Mouse (Mus musculus): ENCODE results near the gene Megf8. TPM values are rescaled to one million over a fixed set of nuclear protein-coding genes. Genes with fewer than 3 reads are reported as not detected.

The Megf8 gene
- polyA plus RNA-seq, 1 experiment from 2014 or later = 11.4 TPM

GRCm38 (mm10) chr7:25379551-25380351 lies 62.8 kb downstream of the Megf8 start:
- Histone ChIP-seq H3K4me3 (ENCODE audit: low read depth, low read length) (peak overlapping the region; percentile 32), H3K9ac (ENCODE audit: low read length) (peak overlapping the region; percentile 43), H3K4me1 (replicated peaks; ENCODE audit: control insufficient read depth, insufficient read depth, low read length) (peaks cover 7% of the 10 kb centered on the region), H3K9me3 (ENCODE audit: control insufficient read depth, low read length) (no peaks in the 10 kb centered on the region), H3K4me2 (ENCODE audit: low read length) (peak overlapping the region; percentile 71), H3K27me3 (replicated peaks; ENCODE audit: control insufficient read depth, insufficient read depth, low read length) (no peaks in the 10 kb centered on the region), H3K27ac (ENCODE audit: low read depth) (peak overlapping the region; percentile 12; the same call in 1 of the 2 replicates), H3K36me3 (ENCODE audit: control insufficient read depth, insufficient read depth, low read length) (peaks cover 35% of the 10 kb centered on the region)
- 4% methylated on average over 40 of the region's 42 CpGs for WGBS
- ATAC-seq (replicated peaks; ENCODE audit: low FRiP score, low TSS enrichment, low read depth) (peak; percentile 56), DNase-seq (ENCODE audit: low spot score) (peak; percentile 84)

DNA sequence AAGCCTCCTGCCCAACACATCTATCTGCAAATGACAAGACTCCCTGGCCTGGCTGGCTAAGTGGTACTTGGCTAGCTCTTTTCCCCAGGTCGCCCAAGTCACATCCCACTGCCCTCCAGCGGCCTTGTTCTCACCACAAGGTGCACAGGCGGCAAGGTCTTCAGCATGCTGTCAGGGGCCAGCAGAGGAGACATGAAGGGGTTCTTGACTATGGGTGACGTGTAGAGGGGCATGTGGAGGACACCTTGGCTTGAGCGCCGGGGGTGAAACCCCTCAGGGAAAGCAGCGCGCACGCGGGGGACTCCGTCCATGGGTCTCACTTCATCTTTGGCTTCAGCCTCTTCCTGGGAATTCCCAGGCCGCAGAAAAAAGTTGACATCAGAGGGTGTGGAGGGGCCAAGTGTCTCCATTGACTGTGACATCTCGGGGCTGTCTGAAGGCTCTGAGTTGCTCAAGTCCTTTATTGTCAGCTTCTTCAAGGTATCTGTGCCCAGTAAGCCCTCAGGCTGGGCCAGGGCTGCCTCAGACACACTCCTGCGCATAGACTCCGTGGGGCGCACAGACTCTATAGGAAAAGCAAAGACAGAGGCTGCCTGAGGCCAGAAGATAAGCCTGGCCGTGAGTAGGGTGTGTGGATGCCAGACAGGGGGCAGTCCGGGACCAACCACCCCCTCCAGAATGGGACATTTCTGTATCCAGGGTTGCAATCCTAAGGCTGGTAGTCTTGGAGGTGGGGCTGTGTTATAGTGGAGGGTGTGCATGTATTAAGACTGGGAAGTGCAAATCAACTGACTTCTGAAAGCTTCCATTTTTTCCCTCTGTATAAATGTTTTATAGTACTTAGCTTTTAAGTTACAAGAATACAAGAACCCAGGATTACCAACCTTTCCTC lies 63.7 kb downstream of the Megf8 start:
- no peak for DNase-seq (ENCODE audit: low spot score)
- Histone ChIP-seq H3K4me2 (ENCODE audit: low read length) (peak overlapping the region; percentile 71), H3K9me3 (ENCODE audit: control insufficient read depth, low read length) (no peaks in the 10 kb centered on the region), H3K27me3 (replicated peaks; ENCODE audit: control insufficient read depth, insufficient read depth, low read length) (no peaks in the 10 kb centered on the region), H3K36me3 (ENCODE audit: control insufficient read depth, insufficient read depth, low read length) (peaks cover 44% of the 10 kb centered on the region), H3K4me1 (replicated peaks; ENCODE audit: control insufficient read depth, insufficient read depth, low read length) (peaks cover 7% of the 10 kb centered on the region), H3K27ac (ENCODE audit: low read depth) (no peak overlapping the region), H3K4me3 (ENCODE audit: low read depth, low read length) (no peak overlapping the region), H3K9ac (ENCODE audit: low read length) (peak overlapping the region; percentile 43; the same call in 1 of the 2 replicates)
- WGBS = 67% methylated on average over 18 of the region's 18 CpGs
- no peak for ATAC-seq (replicated peaks; ENCODE audit: low FRiP score, low TSS enrichment, low read depth)

- no peak for DNase-seq (ENCODE audit: low spot score)
- Histone ChIP-seq H3K4me1 (replicated peaks; ENCODE audit: control insufficient read depth, insufficient read depth, low read length) (peaks cover 14% of the 10 kb centered on the region), H3K4me3 (ENCODE audit: low read depth, low read length) (no peak overlapping the region), H3K9ac (ENCODE audit: low read length) (no peak overlapping the region), H3K27me3 (replicated peaks; ENCODE audit: control insufficient read depth, insufficient read depth, low read length) (no peaks in the 10 kb centered on the region), H3K36me3 (ENCODE audit: control insufficient read depth, insufficient read depth, low read length) (peaks cover 46% of the 10 kb centered on the region), H3K9me3 (ENCODE audit: control insufficient read depth, low read length) (no peaks in the 10 kb centered on the region), H3K27ac (ENCODE audit: low read depth) (no peak overlapping the region), H3K4me2 (ENCODE audit: low read length) (no peak overlapping the region)
- no peak for ATAC-seq (replicated peaks; ENCODE audit: low FRiP score, low TSS enrichment, low read depth)
- 51% methylated on average over 3 of the region's 3 CpGs for WGBS
Measured at GRCm38 (mm10) chr7:25381284-25381680, 64.3 kb downstream of the Megf8 start.

DNA sequence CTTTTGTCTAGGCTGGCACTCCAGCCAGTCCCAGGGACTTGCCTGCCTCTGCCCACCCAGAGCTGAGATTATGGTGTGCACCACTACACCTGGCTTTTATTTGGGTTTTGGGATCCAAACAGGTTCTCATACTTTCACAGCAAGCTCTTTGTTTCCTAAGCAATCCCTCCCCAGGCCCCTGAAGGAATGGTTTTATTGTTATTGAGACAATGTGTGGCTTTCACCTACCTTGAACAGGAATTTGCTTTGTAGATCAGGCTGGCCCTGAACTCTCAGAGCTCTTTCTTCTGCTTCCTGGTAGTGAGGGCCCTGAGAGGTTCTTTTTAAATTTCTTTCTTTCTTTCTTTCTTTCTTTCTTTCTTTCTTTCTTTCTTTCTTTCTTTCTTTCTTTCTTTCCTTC lies 65.6 kb downstream of the Megf8 start:
- no peak overlapping the region for H3K9ac ChIP-seq (ENCODE audit: low read length)
- H3K9me3 ChIP-seq (ENCODE audit: control insufficient read depth, low read length) = no peaks in the 10 kb centered on the region
- no peak for ATAC-seq (replicated peaks; ENCODE audit: low FRiP score, low TSS enrichment, low read depth)
- no peak for DNase-seq (ENCODE audit: low spot score)
- H3K27ac ChIP-seq (ENCODE audit: low read depth) = no peak overlapping the region
- H3K4me3 ChIP-seq (ENCODE audit: low read depth, low read length) = no peak overlapping the region
- H3K4me2 ChIP-seq (ENCODE audit: low read length) = no peak overlapping the region
- peaks cover 53% of the 10 kb centered on the region for H3K36me3 ChIP-seq (ENCODE audit: control insufficient read depth, insufficient read depth, low read length)
- peaks cover 16% of the 10 kb centered on the region for H3K4me1 ChIP-seq (replicated peaks; ENCODE audit: control insufficient read depth, insufficient read depth, low read length)
- H3K27me3 ChIP-seq (replicated peaks; ENCODE audit: control insufficient read depth, insufficient read depth, low read length) = no peaks in the 10 kb centered on the region

GRCm38 (mm10) chr7:25383385-25383784 lies 66.4 kb downstream of the Megf8 start:
- no peak overlapping the region for H3K27ac ChIP-seq (ENCODE audit: low read depth)
- H3K36me3 ChIP-seq (ENCODE audit: control insufficient read depth, insufficient read depth, low read length) = peaks cover 62% of the 10 kb centered on the region
- DNase-seq (ENCODE audit: low spot score) (no peak), ATAC-seq (replicated peaks; ENCODE audit: low FRiP score, low TSS enrichment, low read depth) (no peak)
- H3K4me2 ChIP-seq (ENCODE audit: low read length) = no peak overlapping the region
- no peaks in the 10 kb centered on the region for H3K9me3 ChIP-seq (ENCODE audit: control insufficient read depth, low read length)
- no peak overlapping the region for H3K9ac ChIP-seq (ENCODE audit: low read length)
- no peak overlapping the region for H3K4me3 ChIP-seq (ENCODE audit: low read depth, low read length)
- H3K4me1 ChIP-seq (replicated peaks; ENCODE audit: control insufficient read depth, insufficient read depth, low read length) = peaks cover 16% of the 10 kb centered on the region
- no peaks in the 10 kb centered on the region for H3K27me3 ChIP-seq (replicated peaks; ENCODE audit: control insufficient read depth, insufficient read depth, low read length)
- whole genome bisulfite sequencing = 90% methylated on average over 7 of the region's 7 CpGs

DNA sequence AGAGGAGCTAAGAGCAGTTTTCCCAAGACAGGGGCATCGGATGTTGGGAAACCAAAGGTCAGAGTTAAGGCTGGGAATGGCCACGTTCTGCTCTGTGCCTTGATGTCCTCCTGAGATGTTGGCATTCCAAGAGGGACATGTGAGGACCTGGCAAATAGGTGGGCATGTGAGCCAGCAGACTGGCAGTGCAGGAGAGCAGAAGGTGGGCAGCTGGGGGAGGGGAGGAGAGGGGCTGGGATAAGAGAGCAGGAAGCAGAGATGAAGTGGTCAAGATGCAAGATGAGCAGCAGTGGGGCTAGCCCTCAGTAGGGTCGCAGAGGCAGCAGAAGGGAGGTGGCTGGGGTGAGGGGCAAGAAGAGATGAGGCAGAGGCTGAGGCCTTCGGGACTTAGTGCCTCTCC lies 66.9 kb downstream of the Megf8 start:
- H3K27ac ChIP-seq (ENCODE audit: low read depth) = no peak overlapping the region
- ATAC-seq (replicated peaks; ENCODE audit: low FRiP score, low TSS enrichment, low read depth) (no peak), DNase-seq (ENCODE audit: low spot score) (no peak)
- peaks cover 16% of the 10 kb centered on the region for H3K4me1 ChIP-seq (replicated peaks; ENCODE audit: control insufficient read depth, insufficient read depth, low read length)
- peaks cover 63% of the 10 kb centered on the region for H3K36me3 ChIP-seq (ENCODE audit: control insufficient read depth, insufficient read depth, low read length)
- no peaks in the 10 kb centered on the region for H3K9me3 ChIP-seq (ENCODE audit: control insufficient read depth, low read length)
- H3K4me2 ChIP-seq (ENCODE audit: low read length) = no peak overlapping the region
- no peak overlapping the region for H3K9ac ChIP-seq (ENCODE audit: low read length)
- no peaks in the 10 kb centered on the region for H3K27me3 ChIP-seq (replicated peaks; ENCODE audit: control insufficient read depth, insufficient read depth, low read length)
- 78% methylated on average over 4 of the region's 4 CpGs for WGBS
- H3K4me3 ChIP-seq (ENCODE audit: low read depth, low read length) = no peak overlapping the region

DNA sequence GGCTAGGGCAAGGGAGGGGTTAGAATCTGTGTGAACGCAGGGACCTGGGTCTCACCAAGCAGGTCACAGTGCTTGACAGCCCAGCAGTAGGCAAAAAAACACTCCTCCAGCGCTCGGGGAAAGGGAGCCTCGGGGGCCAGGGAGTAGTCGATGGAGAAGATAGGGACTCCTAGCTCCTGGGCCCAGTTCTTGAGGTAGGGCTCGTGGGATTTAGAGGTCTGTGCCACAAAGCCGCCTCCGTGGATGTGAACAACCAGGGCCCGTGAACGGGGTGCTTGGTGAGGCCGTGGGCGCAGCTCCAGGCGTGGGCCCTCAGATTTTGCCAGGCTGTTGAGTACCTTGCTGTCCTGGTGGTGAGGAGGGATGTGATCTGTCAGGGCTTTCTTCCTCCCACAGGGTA lies 67.4 kb downstream of the Megf8 start:
- Histone ChIP-seq H3K36me3 (ENCODE audit: control insufficient read depth, insufficient read depth, low read length) (peaks cover 63% of the 10 kb centered on the region), H3K4me1 (replicated peaks; ENCODE audit: control insufficient read depth, insufficient read depth, low read length) (peaks cover 13% of the 10 kb centered on the region), H3K27ac (ENCODE audit: low read depth) (no peak overlapping the region), H3K4me2 (ENCODE audit: low read length) (no peak overlapping the region), H3K9ac (ENCODE audit: low read length) (no peak overlapping the region), H3K4me3 (ENCODE audit: low read depth, low read length) (no peak overlapping the region), H3K27me3 (replicated peaks; ENCODE audit: control insufficient read depth, insufficient read depth, low read length) (no peaks in the 10 kb centered on the region), H3K9me3 (ENCODE audit: control insufficient read depth, low read length) (no peaks in the 10 kb centered on the region)
- no peak for DNase-seq (ENCODE audit: low spot score)
- WGBS = 92% methylated on average over 13 of the region's 13 CpGs
- ATAC-seq (replicated peaks; ENCODE audit: low FRiP score, low TSS enrichment, low read depth) = no peak

DNA sequence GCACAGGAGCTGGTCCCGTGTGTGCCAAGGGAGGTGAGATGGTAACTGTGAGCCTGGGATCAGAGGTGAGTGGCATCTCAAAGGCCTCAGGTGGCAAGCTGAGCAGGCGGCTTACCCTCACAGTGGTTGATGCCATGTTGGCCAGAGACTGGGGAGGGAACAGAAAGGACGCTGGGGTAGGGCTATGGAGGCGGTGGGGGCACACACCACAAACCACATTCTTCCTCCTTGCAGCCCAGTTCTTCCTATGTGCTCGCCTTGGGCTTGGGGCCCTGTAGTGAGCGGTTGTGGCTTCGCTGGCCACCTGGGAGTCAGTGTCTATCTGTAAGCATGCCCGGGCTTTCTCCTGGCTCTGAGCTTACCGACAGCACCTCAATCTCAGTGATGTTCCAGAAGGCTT lies 67.9 kb downstream of the Megf8 start:
- ATAC-seq (replicated peaks; ENCODE audit: low FRiP score, low TSS enrichment, low read depth) = no peak
- Histone ChIP-seq H3K36me3 (ENCODE audit: control insufficient read depth, insufficient read depth, low read length) (peaks cover 63% of the 10 kb centered on the region), H3K27ac (ENCODE audit: low read depth) (no peak overlapping the region), H3K4me2 (ENCODE audit: low read length) (no peak overlapping the region), H3K9ac (ENCODE audit: low read length) (no peak overlapping the region), H3K27me3 (replicated peaks; ENCODE audit: control insufficient read depth, insufficient read depth, low read length) (no peaks in the 10 kb centered on the region), H3K4me3 (ENCODE audit: low read depth, low read length) (no peak overlapping the region), H3K4me1 (replicated peaks; ENCODE audit: control insufficient read depth, insufficient read depth, low read length) (peaks cover 14% of the 10 kb centered on the region), H3K9me3 (ENCODE audit: control insufficient read depth, low read length) (no peaks in the 10 kb centered on the region)
- WGBS = 87% methylated on average over 9 of the region's 9 CpGs
- no peak for DNase-seq (ENCODE audit: low spot score)

All from intestine, embryonic 14.5 days (tissue).